Mouse (Mus musculus) kidney, postnatal 0 days (tissue): ENCODE data around the gene E330009J07Rik. TPM values are rescaled to one million over a fixed set of nuclear protein-coding genes. Genes with fewer than 3 reads are reported as not detected.

Experiments used
- ATAC-seq: fragments of 200-750 bp; cut with Nextera tagmentation; replicated peaks from 2 replicates; pipeline ENCODE4 v1.8.0; 2017; ENCODE audit warnings: low read depth, moderate number of reproducible peaks, moderate TSS enrichment, moderate library complexity; ENCODE audit not compliant: low FRiP score
- DNase-seq: peaks from one replicate; pipeline ENCODE4 v3.0.0-alpha.2; 2016; ENCODE audit warnings: low spot score
- H3K27ac ChIP-seq: fragments of 300-500 bp; sonication (generic); 2 replicates; pipeline ENCODE4 v1.5.1; 2014; ENCODE audit warnings: mild to moderate bottlenecking
- H3K27me3 ChIP-seq: fragments of 300-500 bp; sonication (generic); 2 replicates; pipeline ENCODE4 v1.6.1; 2014; ENCODE audit warnings: low read length, mixed read lengths; ENCODE audit not compliant: insufficient read depth
- H3K36me3 ChIP-seq: fragments of 300-500 bp; sonication (generic); 2 replicates; pipeline ENCODE4 v1.6.1; 2014; ENCODE audit warnings: low read length, mixed read lengths; ENCODE audit not compliant: insufficient read depth
- H3K4me1 ChIP-seq: fragments of 300-500 bp; sonication (generic); replicated peaks from 2 replicates; pipeline ENCODE4 v1.6.1; 2014; ENCODE audit warnings: antibody characterized with exemption, low read length, mixed read lengths; ENCODE audit not compliant: insufficient read depth
- H3K4me2 ChIP-seq: fragments of 300-500 bp; sonication (generic); 2 replicates; pipeline ENCODE4 v1.6.1; 2014; ENCODE audit warnings: mild to moderate bottlenecking, low read length, moderate library complexity, mixed read lengths
- H3K4me3 ChIP-seq: fragments of 300-500 bp; sonication (generic); replicated peaks from 2 replicates; pipeline ENCODE4 v1.5.1; 2014; ENCODE audit warnings: low read depth, low read length
- H3K9ac ChIP-seq: fragments of 300-500 bp; sonication (generic); 2 replicates; pipeline ENCODE4 v1.6.1; 2014; ENCODE audit warnings: low read depth, low read length
- H3K9me3 ChIP-seq: fragments of 300-500 bp; sonication (generic); replicated peaks from 2 replicates; pipeline ENCODE4 v1.6.1; 2016; ENCODE audit warnings: low read length, inconsistent platforms, mixed read lengths
- CTCF ChIP-seq: IDR thresholded peaks from 2 replicates; pipeline ENCODE4 v1.5.1; 2016; ENCODE audit warnings: antibody characterized with exemption, low read depth, mild to moderate bottlenecking, moderate library complexity
- WGBS: fragments of 180-500 bp; shearing (Covaris S2); extraction: QIAGEN DNeasy Blood & Tissue Kit; methylation state at CpG from one replicate; pipeline ENCODE4 v1.1.7; 2014; 5-methylcytosine and 5-hydroxymethylcytosine counted together
- polyA plus RNA-seq: library from polyadenylated mRNA; unstranded; fragments of >200 nt; fragmentation: Nextera tagmentation; extraction: Ambion mirVana; gene quantifications from 2 replicates; pipeline ENCODE4 v1.2.1, GENCODE M21; 2015

E330009J07Rik gene
- polyA plus RNA-seq, 1 experiment from 2014 or later, result 6.9 TPM

DNA sequence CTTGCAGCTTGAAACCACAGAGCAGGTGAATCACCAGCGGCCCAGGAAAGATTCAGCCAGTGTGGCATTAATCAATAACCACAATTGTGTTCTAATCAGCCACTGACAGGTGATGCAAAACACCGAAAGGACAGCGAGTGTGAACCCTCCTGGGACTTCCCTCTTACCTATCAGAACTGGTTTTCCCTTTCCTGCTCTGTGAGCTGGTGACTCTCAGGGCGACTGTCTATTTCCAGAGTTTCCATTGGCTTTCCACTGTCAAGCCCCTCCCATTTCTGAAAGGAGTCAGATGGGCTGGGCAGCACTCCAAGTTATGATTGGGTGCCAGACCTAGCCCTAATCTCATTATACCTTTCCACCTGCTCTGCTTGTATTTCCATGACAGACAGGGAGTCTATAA, 4.6 kb downstream of the E330009J07Rik start:
- no peak for TF ChIP-seq CTCF
- Histone ChIP-seq H3K4me3 (no peak overlapping the region), H3K27ac (no peak overlapping the region), H3K36me3 (no peaks in the 10 kb centered on the region), H3K9ac (no peak overlapping the region), H3K4me1 (0 out of 2 replicates have a peak, but pooled peaks cover 5% of the 10 kb centered on the region), H3K4me2 (no peak overlapping the region), H3K9me3 (no peaks in the 10 kb centered on the region), H3K27me3 (no peaks in the 10 kb centered on the region)
- no peak for ATAC-seq
- DNase-seq, result no peak
- 73% methylated on average over 4 of the region's 4 CpGs for WGBS

DNA sequence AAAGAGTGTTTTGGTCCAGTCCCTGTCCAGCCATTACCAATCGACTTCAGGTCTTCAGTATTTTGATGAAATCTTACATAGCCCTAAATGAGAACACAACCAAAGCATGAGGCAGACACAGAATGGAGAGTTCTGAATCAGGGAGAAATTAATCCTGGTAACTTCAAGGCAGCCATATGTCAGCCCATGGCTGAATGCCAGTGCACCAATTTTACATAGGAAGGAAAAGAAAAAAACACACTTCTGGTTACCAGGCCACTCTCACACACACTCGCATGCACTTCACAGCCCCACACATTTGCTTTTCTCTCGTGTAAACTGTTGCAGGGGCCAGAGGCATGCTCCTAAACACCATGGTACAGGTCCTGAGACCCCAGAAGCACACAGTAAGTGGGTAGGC, 5.1 kb downstream of the E330009J07Rik start:
- no peak overlapping the region for H3K27ac ChIP-seq
- H3K4me1 ChIP-seq, result 0 out of 2 replicates have a peak, but pooled peaks cover 5% of the 10 kb centered on the region
- H3K36me3 ChIP-seq, result no peaks in the 10 kb centered on the region
- H3K9me3 ChIP-seq, result no peaks in the 10 kb centered on the region
- H3K27me3 ChIP-seq, result no peaks in the 10 kb centered on the region
- ATAC-seq (no peak), DNase-seq (no peak)
- 76% methylated on average over 3 of the region's 3 CpGs for WGBS
- no peak overlapping the region for H3K4me2 ChIP-seq
- no peak overlapping the region for H3K4me3 ChIP-seq
- TF ChIP-seq CTCF, result no peak
- H3K9ac ChIP-seq, result no peak overlapping the region

DNA sequence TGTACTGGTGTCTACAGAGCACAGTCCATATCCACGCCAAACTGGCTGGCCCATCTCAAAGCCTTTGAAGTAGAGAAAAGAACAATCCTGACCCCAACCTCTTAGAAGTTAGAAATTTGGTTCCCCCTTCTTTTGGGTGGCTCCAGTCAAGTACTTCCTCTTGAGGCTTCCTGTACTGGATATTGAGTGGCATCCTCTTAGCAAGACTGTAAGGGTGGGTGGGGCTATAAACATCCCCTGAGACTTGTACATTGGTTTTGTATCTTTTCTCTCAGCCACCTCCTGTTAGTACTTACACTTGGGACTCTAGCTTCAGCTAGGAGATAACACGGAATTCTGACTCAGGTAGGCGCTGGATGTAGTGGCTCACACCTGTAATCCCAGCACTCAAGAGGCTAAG, 5.7 kb downstream of the E330009J07Rik start:
- ATAC-seq (no peak), DNase-seq (no peak)
- no peak overlapping the region for H3K27ac ChIP-seq
- H3K4me1 ChIP-seq, result 0 out of 2 replicates have a peak, but pooled peaks cover 5% of the 10 kb centered on the region
- H3K4me2 ChIP-seq, result no peak overlapping the region
- no peak overlapping the region for H3K4me3 ChIP-seq
- H3K9ac ChIP-seq, result no peak overlapping the region
- WGBS, result 92% methylated on average over 3 of the region's 3 CpGs
- H3K36me3 ChIP-seq, result no peaks in the 10 kb centered on the region
- TF ChIP-seq CTCF, result no peak
- H3K9me3 ChIP-seq, result no peaks in the 10 kb centered on the region
- no peaks in the 10 kb centered on the region for H3K27me3 ChIP-seq

DNA sequence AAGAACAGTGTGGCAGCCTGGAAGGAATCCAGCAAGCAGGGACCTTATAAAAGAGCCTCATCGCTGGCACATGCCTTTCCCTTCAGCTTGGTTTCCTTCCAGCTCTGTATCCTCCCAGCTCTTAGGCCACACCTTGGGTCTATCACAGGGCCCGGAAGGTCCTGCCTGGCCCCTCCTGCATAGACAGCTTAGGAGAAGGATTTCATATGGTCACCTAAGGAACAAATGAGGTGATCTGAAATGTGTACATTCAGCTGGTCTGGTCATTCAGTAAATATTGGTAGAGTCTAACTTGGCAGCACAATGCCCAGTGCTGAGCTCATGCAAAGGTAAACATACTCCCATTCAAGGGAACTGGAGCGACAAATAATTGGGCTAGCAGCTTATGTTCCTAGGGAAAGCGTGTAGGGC, 6.4 kb downstream of the E330009J07Rik start:
- WGBS, result 65% methylated on average over 4 of the region's 4 CpGs

DNA sequence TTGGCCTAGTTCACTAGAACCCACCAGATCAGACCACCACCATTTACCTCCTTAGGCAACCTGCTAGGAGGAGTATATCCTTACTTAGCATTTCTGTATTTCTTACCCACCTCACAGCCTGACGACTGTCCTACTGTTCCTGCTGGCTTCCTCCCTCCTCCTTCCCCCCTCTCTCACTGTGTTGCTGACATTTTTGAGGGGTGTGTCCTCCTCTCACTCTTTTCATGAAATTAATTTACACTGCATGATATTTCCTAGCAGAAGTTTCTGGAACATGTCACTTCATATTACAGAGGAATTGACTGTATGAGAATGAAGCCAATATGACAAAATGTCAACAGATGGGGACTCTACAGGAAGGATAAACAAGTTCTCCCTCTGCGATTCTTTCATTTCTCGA, 7.2 kb downstream of the E330009J07Rik start:
- H3K4me2 ChIP-seq, result no peak overlapping the region
- no peaks in the 10 kb centered on the region for H3K4me1 ChIP-seq
- H3K9ac ChIP-seq, result no peak overlapping the region
- no peak for TF ChIP-seq CTCF
- no peak overlapping the region for H3K27ac ChIP-seq
- H3K36me3 ChIP-seq, result no peaks in the 10 kb centered on the region
- H3K27me3 ChIP-seq, result no peaks in the 10 kb centered on the region
- WGBS, result 69% methylated on average over 3 of the region's 3 CpGs
- H3K4me3 ChIP-seq, result no peak overlapping the region
- ATAC-seq, result no peak
- no peaks in the 10 kb centered on the region for H3K9me3 ChIP-seq
- no peak for DNase-seq

More for the DNA sequence above, 6.4 kb downstream of the E330009J07Rik start:
- no peaks in the 10 kb centered on the region for H3K9me3 ChIP-seq
- no peak overlapping the region for H3K27ac ChIP-seq
- no peak overlapping the region for H3K4me3 ChIP-seq
- H3K4me1 ChIP-seq, result 0 out of 2 replicates have a peak, but pooled peaks cover under 1% of the 10 kb centered on the region
- TF ChIP-seq CTCF, result no peak
- H3K27me3 ChIP-seq, result no peaks in the 10 kb centered on the region
- no peak overlapping the region for H3K9ac ChIP-seq
- no peak for DNase-seq
- H3K4me2 ChIP-seq, result no peak overlapping the region
- ATAC-seq, result 0 out of 2 replicates have a peak, but pooled peaks have one; percentile 27
- H3K36me3 ChIP-seq, result no peaks in the 10 kb centered on the region

DNA sequence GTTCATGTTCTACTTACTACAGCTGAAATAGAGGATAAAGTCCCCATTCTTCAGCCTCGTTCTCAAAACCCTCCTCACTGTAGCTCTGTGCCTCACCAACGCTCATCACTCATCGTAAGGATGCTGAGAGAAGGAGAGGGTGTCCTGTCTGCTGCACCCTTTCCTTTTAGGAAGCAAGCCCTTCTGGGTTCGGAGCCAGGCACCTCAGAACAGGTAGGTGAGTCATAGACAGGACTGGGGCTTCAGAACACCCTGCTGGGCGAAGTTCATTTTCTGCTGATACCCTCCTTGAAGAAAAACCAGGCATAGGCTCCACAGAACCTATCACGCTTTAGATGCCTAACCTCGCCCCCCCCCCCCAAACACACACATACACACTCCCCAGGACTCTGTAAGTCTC, 8.5 kb downstream of the E330009J07Rik start:
- Histone ChIP-seq H3K9me3 (no peaks in the 10 kb centered on the region), H3K4me3 (no peak overlapping the region), H3K9ac (no peak overlapping the region), H3K27me3 (no peaks in the 10 kb centered on the region), H3K4me1 (no peaks in the 10 kb centered on the region), H3K4me2 (no peak overlapping the region), H3K36me3 (no peaks in the 10 kb centered on the region), H3K27ac (no peak overlapping the region)
- 85% methylated on average over 7 of the region's 7 CpGs for WGBS
- no peak for ATAC-seq
- DNase-seq, result no peak
- no peak for TF ChIP-seq CTCF

DNA sequence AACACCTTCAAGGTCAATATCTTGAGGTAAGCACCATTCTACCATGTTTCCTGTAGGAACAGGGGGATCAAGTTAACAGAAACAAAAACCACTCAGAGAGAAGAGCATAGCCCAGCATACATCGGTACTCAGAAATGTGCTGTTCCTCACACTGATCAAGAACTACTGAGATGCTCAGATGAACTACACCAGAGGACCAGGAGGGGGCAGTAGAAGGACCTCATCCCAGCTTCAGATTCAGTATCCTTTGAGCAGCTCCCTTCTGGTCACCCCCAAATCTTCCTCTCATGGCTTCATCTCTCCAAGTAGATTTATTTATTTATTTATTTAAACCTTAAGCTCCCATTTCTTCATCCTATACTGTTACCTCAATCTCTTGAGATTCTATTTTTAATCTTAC, 12.2 kb downstream of the E330009J07Rik start:
- Histone ChIP-seq H3K4me2 (no peak overlapping the region), H3K36me3 (no peaks in the 10 kb centered on the region), H3K9me3 (no peaks in the 10 kb centered on the region), H3K27ac (no peak overlapping the region), H3K4me3 (no peak overlapping the region), H3K9ac (no peak overlapping the region), H3K4me1 (no peaks in the 10 kb centered on the region), H3K27me3 (no peaks in the 10 kb centered on the region)
- ATAC-seq (no peak; the same call in 1 of the 2 replicates), DNase-seq (peak; percentile 28)
- 62% methylated on average over 1 of the region's 1 CpGs for WGBS
- peak; percentile 75 for TF ChIP-seq CTCF
